Mouse (Mus musculus): ENCODE data around the gene Col8a2. TPM values are rescaled to one million over a fixed set of nuclear protein-coding genes. Genes with fewer than 3 reads are reported as not detected.

Col8a2 gene
- polyA plus RNA-seq, 1 experiment from 2014 or later: 2.8 TPM

- Histone ChIP-seq H3K4me3 (no peak overlapping the region), H3K36me3 (peaks cover 23% of the 10 kb centered on the region), H3K9me3 (replicated peaks) (no peaks in the 10 kb centered on the region), H3K27me3 (ENCODE audit: low read depth, poor library complexity, severe bottlenecking) (no peaks in the 10 kb centered on the region), H3K4me1 (no peaks in the 10 kb centered on the region), H3K27ac (replicated peaks) (no peak overlapping the region)
- DNase-seq (ENCODE audit: low spot score): no peak
- WGBS: 84% methylated on average over 3 of the region's 3 CpGs
Observed at GRCm38 (mm10) chr4:126269292-126269691, 17.3 kb upstream of the Col8a2 start.

- Histone ChIP-seq H3K9me3 (replicated peaks) (no peaks in the 10 kb centered on the region), H3K4me3 (no peak overlapping the region), H3K27ac (replicated peaks) (no peak overlapping the region), H3K36me3 (peaks cover 44% of the 10 kb centered on the region), H3K27me3 (ENCODE audit: low read depth, poor library complexity, severe bottlenecking) (0 out of 2 replicates have a peak, but pooled peaks cover 6% of the 10 kb centered on the region), H3K4me1 (peaks cover 12% of the 10 kb centered on the region)
- no peak for DNase-seq (ENCODE audit: low spot score)
- 74% methylated on average over 13 of the region's 13 CpGs for WGBS
Observed at GRCm38 (mm10) chr4:126273753-126274152, 12.8 kb upstream of the Col8a2 start.

GRCm38 (mm10) chr4:126275081-126275480 lies 11.5 kb upstream of the Col8a2 start:
- Histone ChIP-seq H3K36me3 (peaks cover 44% of the 10 kb centered on the region), H3K27me3 (ENCODE audit: low read depth, poor library complexity, severe bottlenecking) (0 out of 2 replicates have a peak, but pooled peaks cover 8% of the 10 kb centered on the region), H3K27ac (replicated peaks) (no peak overlapping the region), H3K4me3 (no peak overlapping the region), H3K9me3 (replicated peaks) (no peaks in the 10 kb centered on the region), H3K4me1 (peaks cover 14% of the 10 kb centered on the region)
- DNase-seq (ENCODE audit: low spot score): no peak
- WGBS: 88% methylated on average over 4 of the region's 4 CpGs

- WGBS: 92% methylated on average over 13 of the region's 13 CpGs
- H3K4me3 ChIP-seq: no peak overlapping the region
- H3K4me1 ChIP-seq: peaks cover 14% of the 10 kb centered on the region
- no peak overlapping the region for H3K27ac ChIP-seq (replicated peaks)
- 0 out of 2 replicates have a peak, but pooled peaks cover 8% of the 10 kb centered on the region for H3K27me3 ChIP-seq (ENCODE audit: low read depth, poor library complexity, severe bottlenecking)
- no peaks in the 10 kb centered on the region for H3K9me3 ChIP-seq (replicated peaks)
- DNase-seq (ENCODE audit: low spot score): no peak
- H3K36me3 ChIP-seq: peaks cover 44% of the 10 kb centered on the region
Observed at GRCm38 (mm10) chr4:126275681-126276131, 10.9 kb upstream of the Col8a2 start.

- Histone ChIP-seq H3K4me3 (peak overlapping the region; percentile 26), H3K36me3 (peaks cover 34% of the 10 kb centered on the region), H3K27ac (replicated peaks) (0 out of 2 replicates have a peak overlapping the region, but pooled peaks have one; percentile 46), H3K27me3 (ENCODE audit: low read depth, poor library complexity, severe bottlenecking) (peaks cover 9% of the 10 kb centered on the region; the same call in 1 of the 2 replicates), H3K4me1 (peaks cover 23% of the 10 kb centered on the region), H3K9me3 (replicated peaks) (no peaks in the 10 kb centered on the region)
- WGBS: 11% methylated on average over 13 of the region's 13 CpGs
- DNase-seq (ENCODE audit: low spot score): peak; percentile 54
Observed at GRCm38 (mm10) chr4:126277906-126278564, 8.6 kb upstream of the Col8a2 start.

GRCm38 (mm10) chr4:126278565-126278915 lies 8.1 kb upstream of the Col8a2 start:
- peaks cover 29% of the 10 kb centered on the region for H3K36me3 ChIP-seq
- peaks cover 23% of the 10 kb centered on the region for H3K4me1 ChIP-seq
- no peak for DNase-seq (ENCODE audit: low spot score)
- H3K27me3 ChIP-seq (ENCODE audit: low read depth, poor library complexity, severe bottlenecking): peaks cover 14% of the 10 kb centered on the region; the same call in 1 of the 2 replicates
- WGBS: 36% methylated on average over 9 of the region's 9 CpGs
- no peak overlapping the region for H3K4me3 ChIP-seq
- 0 out of 2 replicates have a peak overlapping the region, but pooled peaks have one; percentile 46 for H3K27ac ChIP-seq (replicated peaks)
- H3K9me3 ChIP-seq (replicated peaks): no peaks in the 10 kb centered on the region

GRCm38 (mm10) chr4:126278961-126279360 lies 7.6 kb upstream of the Col8a2 start:
- no peak for DNase-seq (ENCODE audit: low spot score)
- H3K27ac ChIP-seq (replicated peaks): 0 out of 2 replicates have a peak overlapping the region, but pooled peaks have one; percentile 46
- no peak overlapping the region for H3K4me3 ChIP-seq
- H3K9me3 ChIP-seq (replicated peaks): no peaks in the 10 kb centered on the region
- peaks cover 24% of the 10 kb centered on the region for H3K36me3 ChIP-seq
- H3K27me3 ChIP-seq (ENCODE audit: low read depth, poor library complexity, severe bottlenecking): peaks cover 18% of the 10 kb centered on the region
- peaks cover 23% of the 10 kb centered on the region for H3K4me1 ChIP-seq
- 62% methylated on average over 9 of the region's 9 CpGs for WGBS

- Histone ChIP-seq H3K27me3 (ENCODE audit: low read depth, poor library complexity, severe bottlenecking) (peaks cover 45% of the 10 kb centered on the region), H3K4me3 (no peak overlapping the region), H3K27ac (replicated peaks) (no peak overlapping the region), H3K9me3 (replicated peaks) (no peaks in the 10 kb centered on the region; the same call in 1 of the 2 replicates), H3K4me1 (peaks cover 31% of the 10 kb centered on the region), H3K36me3 (no peaks in the 10 kb centered on the region)
- WGBS: 66% methylated on average over 9 of the region's 9 CpGs
- DNase-seq (ENCODE audit: low spot score): no peak
Observed at GRCm38 (mm10) chr4:126281706-126282105, 4.9 kb upstream of the Col8a2 start.

- WGBS: 86% methylated on average over 8 of the region's 8 CpGs
- H3K4me1 ChIP-seq: peaks cover 38% of the 10 kb centered on the region
Observed at GRCm38 (mm10) chr4:126283582-126283981, 3.0 kb upstream of the Col8a2 start.

GRCm38 (mm10) chr4:126287302-126287995 lies 856 bp downstream of the Col8a2 start:
- Histone ChIP-seq H3K27me3 (ENCODE audit: low read depth, poor library complexity, severe bottlenecking) (peaks cover 82% of the 10 kb centered on the region), H3K4me3 (peak overlapping the region; percentile 48; the same call in 1 of the 2 replicates), H3K9me3 (replicated peaks) (no peaks in the 10 kb centered on the region; the same call in 1 of the 2 replicates), H3K4me1 (peaks cover 33% of the 10 kb centered on the region), H3K36me3 (no peaks in the 10 kb centered on the region), H3K27ac (replicated peaks) (no peak overlapping the region)
- DNase-seq (ENCODE audit: low spot score): no peak
- WGBS: 39% methylated on average over 11 of the region's 11 CpGs

More at GRCm38 (mm10) chr4:126283582-126283981, 3.0 kb upstream of the Col8a2 start:
- H3K4me3 ChIP-seq: no peak overlapping the region
- H3K36me3 ChIP-seq: no peaks in the 10 kb centered on the region
- no peak for DNase-seq (ENCODE audit: low spot score)
- H3K27ac ChIP-seq (replicated peaks): no peak overlapping the region
- no peaks in the 10 kb centered on the region; the same call in 1 of the 2 replicates for H3K9me3 ChIP-seq (replicated peaks)
- H3K27me3 ChIP-seq (ENCODE audit: low read depth, poor library complexity, severe bottlenecking): peaks cover 60% of the 10 kb centered on the region

- Histone ChIP-seq H3K4me3 (no peak overlapping the region), H3K9me3 (replicated peaks) (no peaks in the 10 kb centered on the region; the same call in 1 of the 2 replicates), H3K27me3 (ENCODE audit: low read depth, poor library complexity, severe bottlenecking) (peaks cover 85% of the 10 kb centered on the region), H3K36me3 (no peaks in the 10 kb centered on the region), H3K27ac (replicated peaks) (no peak overlapping the region), H3K4me1 (peaks cover 33% of the 10 kb centered on the region)
- WGBS: 40% methylated on average over 17 of the region's 17 CpGs
- DNase-seq (ENCODE audit: low spot score): no peak
Observed at GRCm38 (mm10) chr4:126288085-126288666, 1.6 kb downstream of the Col8a2 start.

- Histone ChIP-seq H3K27ac (replicated peaks) (no peak overlapping the region), H3K36me3 (no peaks in the 10 kb centered on the region), H3K4me1 (peaks cover 30% of the 10 kb centered on the region), H3K4me3 (no peak overlapping the region), H3K9me3 (replicated peaks) (no peaks in the 10 kb centered on the region; the same call in 1 of the 2 replicates), H3K27me3 (ENCODE audit: low read depth, poor library complexity, severe bottlenecking) (peaks cover 80% of the 10 kb centered on the region)
- DNase-seq (ENCODE audit: low spot score): no peak
- 82% methylated on average over 8 of the region's 8 CpGs for WGBS
Observed at GRCm38 (mm10) chr4:126290314-126290713, 3.7 kb downstream of the Col8a2 start.
